Mouse (Mus musculus) hindbrain, embryonic 13.5 days (tissue): ENCODE data around the gene Ube2k. TPM values are rescaled to one million over a fixed set of nuclear protein-coding genes. Genes with fewer than 3 reads are reported as not detected.
"Not testable (repeated sequence)": the region's sequence is repeated elsewhere in the genome, so short reads cannot be mapped to it uniquely, and the experiment has no call there.

Experiments
- ATAC-seq: fragments of 200-750 bp; cut with Nextera tagmentation; 2 replicates; pipeline ENCODE4 v1.8.0; 2017; ENCODE audit warnings: moderate TSS enrichment; ENCODE audit not compliant: low FRiP score
- H3K27ac ChIP-seq: fragments of 300-500 bp; sonication (generic); 2 replicates; pipeline ENCODE4 v1.5.1; 2015; ENCODE audit warnings: inconsistent platforms, mild to moderate bottlenecking, moderate library complexity
- H3K27me3 ChIP-seq: fragments of 300-500 bp; sonication (generic); 2 replicates; pipeline ENCODE4 v1.6.1; 2015; ENCODE audit warnings: mild to moderate bottlenecking, inconsistent platforms
- H3K36me3 ChIP-seq: fragments of 300-500 bp; sonication (generic); 2 replicates; pipeline ENCODE4 v1.6.1; 2015; ENCODE audit warnings: mild to moderate bottlenecking, inconsistent platforms
- H3K4me1 ChIP-seq: fragments of 300-500 bp; sonication (generic); replicated peaks from 2 replicates; pipeline ENCODE4 v1.6.1; 2015; ENCODE audit warnings: inconsistent platforms
- H3K4me2 ChIP-seq: fragments of 300-500 bp; sonication (generic); 2 replicates; pipeline ENCODE4 v1.6.1; 2015; ENCODE audit warnings: inconsistent platforms, mild to moderate bottlenecking, moderate library complexity
- H3K4me3 ChIP-seq: fragments of 300-500 bp; sonication (generic); 2 replicates; pipeline ENCODE4 v1.5.1; 2015; ENCODE audit warnings: mild to moderate bottlenecking, inconsistent platforms
- H3K9ac ChIP-seq: fragments of 300-500 bp; sonication (generic); 2 replicates; pipeline ENCODE4 v1.6.1; 2015; ENCODE audit warnings: mild to moderate bottlenecking, inconsistent platforms
- H3K9me3 ChIP-seq: fragments of 300-500 bp; sonication (generic); 2 replicates; pipeline ENCODE4 v1.6.1; 2016; ENCODE audit warnings: inconsistent platforms
- WGBS: fragments of 180-500 bp; shearing (Covaris S2); methylation state at CpG from one replicate; pipeline ENCODE4 v1.1.7; 2015; 5-methylcytosine and 5-hydroxymethylcytosine counted together
- polyA plus RNA-seq: library from polyadenylated mRNA; unstranded; fragments of >200 nt; fragmentation: Nextera tagmentation; extraction: Ambion mirVana; gene quantifications from 2 replicates; pipeline ENCODE4 v1.2.1, GENCODE M21; 2015

The Ube2k gene
- polyA plus RNA-seq, 1 experiment from 2014 or later, result 215 TPM

GRCm38 (mm10) chr5:65514635-65515278 is 22.3 kb upstream of the Ube2k start:
- Histone ChIP-seq H3K4me3 (no peak overlapping the region), H3K27me3 (no peaks in the 10 kb centered on the region), H3K27ac (no peak overlapping the region), H3K36me3 (no peaks in the 10 kb centered on the region), H3K4me2 (no peak overlapping the region), H3K9ac (no peak overlapping the region), H3K9me3 (no peaks in the 10 kb centered on the region), H3K4me1 (no peaks in the 10 kb centered on the region)
- 72% methylated on average over 5 of the region's 5 CpGs for WGBS
- no peak for ATAC-seq

- Histone ChIP-seq H3K36me3 (no peaks in the 10 kb centered on the region), H3K4me3 (no peak overlapping the region), H3K9ac (no peak overlapping the region), H3K27me3 (no peaks in the 10 kb centered on the region), H3K4me2 (no peak overlapping the region), H3K4me1 (no peaks in the 10 kb centered on the region), H3K9me3 (no peaks in the 10 kb centered on the region), H3K27ac (no peak overlapping the region)
- ATAC-seq, result no peak
- 76% methylated on average over 1 of the region's 1 CpGs for WGBS
Observed at GRCm38 (mm10) chr5:65521803-65522202, 15.2 kb upstream of the Ube2k start.

GRCm38 (mm10) chr5:65524831-65525230 is 12.2 kb upstream of the Ube2k start:
- no peaks in the 10 kb centered on the region for H3K9me3 ChIP-seq
- H3K9ac ChIP-seq, result no peak overlapping the region
- WGBS, result 74% methylated on average over 4 of the region's 4 CpGs
- ATAC-seq, result no peak
- H3K4me2 ChIP-seq, result no peak overlapping the region
- no peaks in the 10 kb centered on the region for H3K27me3 ChIP-seq
- no peak overlapping the region for H3K27ac ChIP-seq
- no peaks in the 10 kb centered on the region for H3K4me1 ChIP-seq
- H3K36me3 ChIP-seq, result no peaks in the 10 kb centered on the region
- H3K4me3 ChIP-seq, result no peak overlapping the region

DNA sequence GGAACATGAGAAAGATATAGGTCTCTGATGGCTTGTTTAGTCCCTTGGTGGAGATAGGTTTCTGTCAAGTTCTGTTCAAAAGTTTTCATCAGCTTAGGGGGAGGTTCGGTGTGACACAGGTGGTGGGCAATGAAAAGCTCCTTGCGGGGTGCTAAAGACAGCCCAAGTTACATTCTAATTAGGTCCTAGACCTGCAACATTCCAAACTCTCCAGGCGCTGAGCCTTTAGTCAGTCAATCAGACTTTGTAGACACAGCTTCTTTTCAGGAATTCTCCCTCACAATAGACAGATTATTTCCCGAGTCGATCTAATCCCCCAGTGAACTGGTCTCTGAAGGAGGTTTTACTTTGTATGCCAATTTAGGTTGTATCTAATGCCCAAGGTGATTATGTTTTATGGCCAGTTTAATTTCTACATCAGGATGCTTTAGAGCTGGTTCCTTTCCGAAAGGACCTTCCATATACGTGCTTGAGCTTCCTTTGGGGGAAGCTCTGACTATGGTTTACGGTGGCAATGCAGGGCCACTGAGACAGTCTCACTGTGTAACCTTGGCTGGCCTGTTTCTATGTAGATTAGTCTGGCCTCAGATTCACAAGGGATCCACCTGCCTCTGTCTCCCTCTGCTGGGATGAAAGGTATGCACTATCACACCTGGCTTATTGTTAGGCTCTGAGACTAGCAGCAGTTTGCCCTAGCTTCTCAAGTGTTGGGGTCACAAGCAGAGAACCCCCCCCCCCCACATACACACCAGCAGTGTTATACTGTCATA is 11.2 kb upstream of the Ube2k start:
- WGBS, result 10% methylated on average over 8 of the region's 8 CpGs
- no peaks in the 10 kb centered on the region for H3K9me3 ChIP-seq
- no peaks in the 10 kb centered on the region for H3K4me1 ChIP-seq
- no peak for ATAC-seq
- H3K9ac ChIP-seq, result no peak overlapping the region
- no peaks in the 10 kb centered on the region for H3K27me3 ChIP-seq
- H3K36me3 ChIP-seq, result no peaks in the 10 kb centered on the region
- no peak overlapping the region for H3K27ac ChIP-seq
- no peak overlapping the region for H3K4me3 ChIP-seq
- no peak overlapping the region for H3K4me2 ChIP-seq

DNA sequence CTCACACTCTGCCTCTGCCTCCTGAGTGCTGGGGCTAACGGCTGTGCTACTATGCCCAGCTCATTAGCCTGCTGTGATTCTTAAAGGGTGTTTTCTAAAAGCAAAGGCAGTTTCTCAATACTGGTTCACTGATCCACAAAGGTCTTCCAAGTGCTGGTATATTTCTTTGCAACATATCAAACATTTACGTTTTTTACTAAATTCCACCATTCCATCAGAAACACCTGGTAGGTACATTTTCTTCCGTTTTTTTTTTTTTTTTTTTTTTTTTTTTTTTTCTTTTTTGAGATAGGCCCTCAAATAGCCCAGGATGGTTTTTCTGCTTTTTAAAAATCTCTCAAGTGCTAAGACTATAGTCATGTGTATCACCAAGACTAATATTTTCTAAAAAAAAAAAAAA is 5.8 kb upstream of the Ube2k start:
- Histone ChIP-seq H3K4me1 (peaks cover 3% of the 10 kb centered on the region), H3K27ac (no peak overlapping the region), H3K36me3 (no peaks in the 10 kb centered on the region), H3K9ac (no peak overlapping the region), H3K4me2 (no peak overlapping the region), H3K9me3 (no peaks in the 10 kb centered on the region), H3K27me3 (no peaks in the 10 kb centered on the region), H3K4me3 (no peak overlapping the region)
- ATAC-seq, result no peak
- WGBS, result 75% methylated on average over 3 of the region's 3 CpGs

DNA sequence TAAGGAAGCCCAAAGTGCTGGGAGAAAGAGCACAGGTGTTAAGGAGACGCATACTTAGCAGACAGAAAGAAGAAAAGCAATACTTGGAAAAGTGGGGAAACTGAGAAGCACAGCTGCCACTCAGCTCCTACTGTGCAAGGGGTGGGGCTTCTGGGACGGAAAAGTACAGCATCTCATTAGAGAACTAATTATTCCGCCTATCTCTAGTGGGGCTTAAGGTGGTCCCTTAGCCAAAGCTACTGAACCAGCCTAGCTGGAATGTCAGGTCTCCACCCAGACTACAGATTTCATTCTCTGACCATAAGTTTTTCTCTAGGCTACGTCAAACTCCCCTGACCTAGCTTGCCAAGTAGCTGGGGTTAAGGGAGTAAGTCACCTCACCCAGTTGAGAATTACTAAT is 2.5 kb upstream of the Ube2k start:
- WGBS, result 63% methylated on average over 4 of the region's 4 CpGs
- no peak for ATAC-seq
- H3K9me3 ChIP-seq, result no peaks in the 10 kb centered on the region
- H3K36me3 ChIP-seq, result no peaks in the 10 kb centered on the region
- H3K4me1 ChIP-seq, result peaks cover 15% of the 10 kb centered on the region
- no peaks in the 10 kb centered on the region for H3K27me3 ChIP-seq
- H3K4me2 ChIP-seq, result no peak overlapping the region
- H3K4me3 ChIP-seq, result no peak overlapping the region
- H3K9ac ChIP-seq, result no peak overlapping the region
- H3K27ac ChIP-seq, result no peak overlapping the region

- H3K27me3 ChIP-seq, result no peaks in the 10 kb centered on the region
- no peak overlapping the region for H3K4me3 ChIP-seq
- H3K36me3 ChIP-seq, result no peaks in the 10 kb centered on the region
- no peak overlapping the region for H3K4me2 ChIP-seq
- 68% methylated on average over 5 of the region's 5 CpGs for WGBS
- no peak for ATAC-seq
- no peaks in the 10 kb centered on the region for H3K9me3 ChIP-seq
- no peak overlapping the region for H3K27ac ChIP-seq
- H3K9ac ChIP-seq, result no peak overlapping the region
- H3K4me1 ChIP-seq, result peaks cover 17% of the 10 kb centered on the region
Observed at GRCm38 (mm10) chr5:65535457-65536067, 1.5 kb upstream of the Ube2k start.

GRCm38 (mm10) chr5:65536068-65536465 is 966 bp upstream of the Ube2k start:
- not testable (repeated sequence) for H3K9me3 ChIP-seq, H3K36me3 ChIP-seq, H3K27me3 ChIP-seq, ATAC-seq
- Histone ChIP-seq H3K27ac (peak overlapping the region; percentile 99), H3K4me1 (peaks cover 17% of the 10 kb centered on the region), H3K9ac (peak overlapping the region; percentile 96), H3K4me3 (peak overlapping the region; percentile 89), H3K4me2 (peak overlapping the region; percentile 74)
- 88% methylated on average over 10 of the region's 10 CpGs for WGBS

GRCm38 (mm10) chr5:65537420-65538071 is 513 bp downstream of the Ube2k start:
- Histone ChIP-seq H3K27ac (peak overlapping the region; percentile 99), H3K9ac (peak overlapping the region; percentile 96), H3K9me3 (no peaks in the 10 kb centered on the region), H3K4me3 (peak overlapping the region; percentile 89), H3K27me3 (no peaks in the 10 kb centered on the region), H3K36me3 (no peaks in the 10 kb centered on the region), H3K4me1 (peaks cover 24% of the 10 kb centered on the region), H3K4me2 (peak overlapping the region; percentile 74)
- under 1% methylated on average over 47 of the region's 59 CpGs for WGBS
- ATAC-seq, result peak; percentile 83

DNA sequence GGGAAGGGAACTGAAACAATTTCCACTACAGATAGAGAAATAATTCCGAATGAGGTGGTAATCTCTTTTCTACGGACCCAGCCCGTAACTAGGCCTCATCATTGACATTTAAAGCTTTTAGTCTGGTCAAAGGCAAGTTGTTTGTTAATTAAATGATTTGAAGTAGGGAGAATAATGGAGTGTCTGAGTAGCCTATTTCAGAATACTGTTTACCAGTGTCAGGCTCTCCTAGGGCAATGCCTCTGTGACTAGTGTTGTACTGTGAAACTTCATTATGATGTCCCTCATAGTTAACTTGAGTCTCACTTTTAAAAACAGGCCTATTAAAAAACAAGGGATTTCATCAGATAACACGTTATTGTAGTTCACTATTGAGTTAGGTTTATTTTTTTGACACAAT is 1.1 kb downstream of the Ube2k start:
- no peaks in the 10 kb centered on the region for H3K27me3 ChIP-seq
- peak overlapping the region; percentile 74 for H3K4me2 ChIP-seq
- ATAC-seq, result no peak
- no peaks in the 10 kb centered on the region for H3K9me3 ChIP-seq
- no peaks in the 10 kb centered on the region for H3K36me3 ChIP-seq
- H3K4me3 ChIP-seq, result peak overlapping the region; percentile 89
- H3K9ac ChIP-seq, result peak overlapping the region; percentile 96
- 1% methylated on average over 4 of the region's 4 CpGs for WGBS
- H3K27ac ChIP-seq, result peak overlapping the region; percentile 99
- peaks cover 24% of the 10 kb centered on the region for H3K4me1 ChIP-seq

- Histone ChIP-seq H3K27me3 (no peaks in the 10 kb centered on the region), H3K4me2 (peak overlapping the region; percentile 55), H3K9ac (peak overlapping the region; percentile 55; the same call in 1 of the 2 replicates), H3K9me3 (no peaks in the 10 kb centered on the region), H3K36me3 (no peaks in the 10 kb centered on the region), H3K27ac (no peak overlapping the region), H3K4me3 (peak overlapping the region; percentile 28), H3K4me1 (peaks cover 27% of the 10 kb centered on the region)
- no peak for ATAC-seq
- WGBS, result 15% methylated on average over 4 of the region's 4 CpGs
Observed at GRCm38 (mm10) chr5:65538829-65539228, 1.8 kb downstream of the Ube2k start.

DNA sequence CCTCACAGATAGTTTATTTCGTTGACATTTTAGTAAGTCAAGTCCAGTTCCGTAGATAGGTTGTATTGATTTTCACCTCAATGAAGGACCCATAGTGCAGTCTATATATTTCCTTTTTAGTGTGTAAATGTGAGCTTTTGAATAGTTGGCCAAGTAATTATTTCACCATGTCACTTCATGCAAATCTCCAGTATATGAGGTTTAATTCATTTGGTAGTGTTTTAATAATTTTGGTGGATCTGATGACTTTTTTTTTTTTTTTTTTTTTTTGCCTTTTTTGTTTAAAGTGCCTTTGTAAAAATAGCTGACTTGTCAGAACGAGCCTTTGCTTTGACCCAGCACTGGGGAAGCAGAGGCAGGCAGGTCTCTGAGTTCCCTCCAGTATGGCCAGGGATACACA is 2.8 kb downstream of the Ube2k start:
- Histone ChIP-seq H3K27me3 (no peaks in the 10 kb centered on the region), H3K9me3 (no peaks in the 10 kb centered on the region), H3K36me3 (no peaks in the 10 kb centered on the region), H3K4me2 (no peak overlapping the region), H3K4me3 (no peak overlapping the region), H3K4me1 (peaks cover 27% of the 10 kb centered on the region), H3K27ac (no peak overlapping the region), H3K9ac (no peak overlapping the region)
- ATAC-seq, result no peak
- 95% methylated on average over 3 of the region's 3 CpGs for WGBS
